Mouse (Mus musculus): Measurements from ENCODE around the gene Lrmda. TPM values are rescaled to one million over a fixed set of nuclear protein-coding genes. Genes with fewer than 3 reads are reported as not detected.

The Lrmda gene
- 1 to 10 TPM; 3.7 to 3.9 TPM for total RNA-seq (2021)
- long read RNA-seq, experiment 1: 0 reads
- long read RNA-seq, experiment 2: 0 reads

DNA sequence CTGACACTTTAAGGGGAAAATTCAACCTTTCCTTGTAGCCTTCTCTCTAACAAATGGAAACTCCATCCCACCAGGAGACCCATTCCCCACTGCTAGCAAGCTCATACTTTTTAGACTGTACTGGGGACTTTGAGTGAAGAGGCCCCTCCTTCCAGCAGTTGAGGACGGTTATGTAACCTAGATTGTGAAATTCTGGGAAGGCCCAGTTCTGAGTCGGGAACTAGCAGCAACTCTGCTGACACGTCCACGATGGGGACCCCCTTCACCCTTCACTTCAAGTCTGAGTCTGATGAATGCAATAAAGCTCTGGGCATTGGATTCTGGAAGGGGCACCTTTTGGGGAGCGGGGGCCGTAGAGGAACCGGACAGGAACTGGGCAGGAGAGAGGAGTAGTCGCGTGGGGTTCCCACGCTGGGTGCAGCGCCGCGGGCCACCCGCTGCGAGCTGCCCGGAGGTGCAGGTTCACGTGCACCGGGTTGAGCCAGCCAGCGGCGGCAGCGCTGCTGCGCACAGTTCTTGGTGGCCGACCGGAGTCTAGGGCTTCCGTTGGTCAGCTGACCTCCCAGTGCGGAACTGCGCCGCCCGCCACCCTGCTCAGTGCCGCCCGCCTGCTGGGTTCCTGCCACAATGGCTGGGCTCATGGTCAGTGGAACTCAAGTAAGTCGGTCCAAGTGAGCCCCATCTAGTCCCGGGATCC, at the start of gene Lrmda:
Gene Lrmda (plus strand): TSS at position 461 of the 697 bp plus-strand sequence.
- DNase-seq (ENCODE audit: low spot score in 2 of 2): peak; percentile 34 to 49

DNA sequence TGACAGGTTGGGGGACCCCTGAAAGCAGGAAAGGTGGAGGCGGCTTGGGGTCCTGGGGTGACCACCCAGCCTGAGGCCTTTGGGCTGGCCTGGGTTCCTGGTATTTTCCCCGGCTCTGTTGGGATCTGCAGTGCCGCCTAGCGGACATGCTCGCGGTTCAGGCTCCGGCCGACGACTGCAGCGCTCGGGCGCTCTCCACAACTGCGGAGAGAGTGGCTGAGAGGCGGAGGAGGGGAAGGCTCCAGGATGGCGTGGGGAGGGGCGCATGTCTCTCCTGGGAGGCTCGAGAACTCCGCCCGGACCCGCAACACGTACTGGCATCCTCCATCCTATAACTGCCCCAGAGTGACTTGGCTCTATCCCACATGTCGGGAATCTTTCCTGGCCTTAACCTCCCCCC, 38.0 kb upstream of the Lrmda start:
- DNase-seq (ENCODE audit: low spot score in 2 of 2): peak; percentile 55 to 71

DNA sequence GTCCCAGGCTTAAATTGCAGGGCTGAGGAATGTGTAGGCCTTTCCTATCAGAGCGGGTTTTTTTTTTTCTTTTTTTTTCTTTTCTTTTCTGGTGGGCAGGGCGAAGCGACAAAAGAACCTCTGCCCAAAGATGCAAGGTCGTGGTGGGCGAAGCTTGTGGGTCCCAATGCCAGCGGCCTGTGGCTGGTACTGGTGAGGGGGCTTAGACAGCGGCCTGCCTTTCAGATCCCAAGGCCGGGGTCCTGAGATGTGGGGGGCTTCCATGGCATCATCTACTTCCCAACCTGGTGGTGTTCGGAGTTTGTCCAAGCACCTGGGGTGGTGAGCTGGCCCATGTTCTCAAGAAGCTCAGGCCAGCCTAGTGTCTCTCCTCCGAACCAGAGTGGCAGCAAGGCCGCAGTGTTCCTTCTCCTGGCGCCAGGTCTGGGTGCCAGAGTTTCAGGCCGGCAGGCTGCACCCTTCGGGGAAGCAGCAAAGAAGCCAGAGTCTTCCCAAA, 37.4 kb upstream of the Lrmda start:
- peak; percentile 18 to 38 for DNase-seq (ENCODE audit: low spot score in 2 of 2)

DNA sequence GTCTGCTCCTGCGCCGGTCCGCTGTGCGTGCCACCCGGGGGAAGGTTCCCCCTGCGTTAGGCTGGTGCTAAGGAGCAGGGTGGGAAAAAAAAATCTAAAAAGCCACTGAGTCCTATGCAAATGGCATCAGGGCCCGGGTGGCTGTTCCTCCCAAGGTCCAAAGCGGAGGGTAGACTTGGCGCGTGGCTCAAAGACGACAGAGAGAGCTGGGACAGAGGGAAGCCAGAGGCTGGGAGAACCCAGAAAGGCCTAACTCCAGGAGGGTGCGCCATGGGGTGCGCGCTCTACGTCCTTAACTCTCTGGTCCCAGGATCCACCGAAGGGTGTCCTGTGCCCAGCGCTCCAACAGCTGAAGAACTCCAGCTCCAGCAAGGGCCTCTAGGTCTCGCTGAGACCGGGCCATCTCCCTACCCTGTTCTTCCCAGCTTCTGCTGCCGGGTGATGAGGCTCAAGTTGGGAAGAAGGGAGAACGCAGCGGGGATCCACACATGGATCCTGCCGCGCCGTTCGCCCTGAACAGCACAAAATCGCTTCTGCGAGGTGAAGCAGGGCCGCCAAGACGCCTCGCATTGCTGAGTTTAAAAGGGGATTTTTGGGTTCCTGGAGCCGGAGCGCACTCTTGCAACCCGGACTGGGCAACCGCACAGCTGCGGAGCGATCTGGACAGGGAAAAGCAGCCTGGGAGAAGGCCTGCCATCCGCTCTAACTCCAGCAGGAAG, 36.8 kb upstream of the Lrmda start:
- DNase-seq (ENCODE audit: low spot score in 2 of 2): peak; percentile 16 to 26

DNA sequence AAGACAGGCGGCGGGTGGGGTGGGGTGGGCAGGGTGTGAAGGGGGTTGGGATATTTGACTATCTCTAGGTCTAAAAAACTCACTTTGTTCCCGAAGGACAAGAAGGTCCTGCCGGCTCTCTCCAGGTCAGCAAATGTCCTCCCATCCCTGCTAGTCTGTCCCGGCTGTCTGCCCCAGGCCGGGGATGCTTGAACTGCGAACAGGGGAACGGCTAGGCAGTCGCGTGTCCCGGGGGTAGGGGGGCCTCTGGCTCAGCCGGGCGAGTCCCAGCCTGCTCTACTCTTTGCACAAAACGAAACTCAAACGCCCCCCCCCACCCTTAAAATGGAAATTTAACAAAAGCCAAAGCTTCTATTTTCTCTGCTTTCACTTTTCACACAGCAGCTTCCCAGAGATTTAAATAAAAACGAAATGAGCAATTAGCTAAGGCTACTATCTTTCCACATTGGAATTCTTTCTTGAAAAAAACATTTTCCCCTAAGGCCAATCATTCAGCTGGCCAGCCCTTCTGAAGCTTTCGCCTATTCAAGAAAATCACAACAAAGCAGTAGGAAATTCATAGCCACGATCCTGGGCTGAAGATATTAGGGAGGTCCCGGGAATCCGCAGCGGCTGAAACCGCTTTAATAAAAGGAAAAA, 36.1 kb upstream of the Lrmda start:
- peak in 1 of 2 experiments; percentile 22 for DNase-seq (ENCODE audit: low spot score in 2 of 2)

DNA sequence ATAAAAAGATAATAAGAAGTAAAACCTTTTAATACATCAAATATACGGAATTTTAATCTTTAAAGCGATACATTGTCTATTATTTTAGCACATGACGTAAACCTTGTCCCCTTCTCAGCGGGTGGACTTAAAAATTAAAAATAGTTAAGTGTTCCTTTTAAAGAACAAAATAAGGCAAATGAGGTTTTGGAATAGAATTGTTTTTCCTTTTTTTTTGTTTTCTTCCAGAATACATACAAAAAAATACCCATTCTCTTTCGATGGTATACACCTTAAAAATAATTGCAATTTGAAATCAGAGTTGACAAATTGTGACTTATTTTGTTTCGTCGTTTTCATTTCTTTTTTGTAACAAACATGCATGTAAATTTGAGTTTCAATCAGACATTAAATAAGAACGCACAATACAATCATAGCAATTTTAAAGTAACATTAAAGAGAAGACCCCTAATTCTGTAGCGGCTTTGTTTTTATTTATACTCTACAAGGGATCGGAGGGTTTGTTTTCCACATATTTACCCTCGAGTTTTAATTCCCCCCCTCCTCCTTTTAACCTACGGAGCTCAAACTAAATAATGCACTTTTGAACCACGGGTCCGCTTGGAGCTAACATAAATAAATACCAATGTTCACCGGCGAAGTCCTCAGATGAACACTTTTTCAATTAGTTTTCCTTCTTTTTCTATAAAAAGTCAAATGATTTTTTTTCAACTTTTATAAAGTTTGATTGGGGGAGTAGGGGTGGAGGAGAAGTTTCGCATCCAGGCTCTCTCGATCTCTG, 35.4 kb upstream of the Lrmda start:
- DNase-seq (ENCODE audit: low spot score in 2 of 2): no peak

DNA sequence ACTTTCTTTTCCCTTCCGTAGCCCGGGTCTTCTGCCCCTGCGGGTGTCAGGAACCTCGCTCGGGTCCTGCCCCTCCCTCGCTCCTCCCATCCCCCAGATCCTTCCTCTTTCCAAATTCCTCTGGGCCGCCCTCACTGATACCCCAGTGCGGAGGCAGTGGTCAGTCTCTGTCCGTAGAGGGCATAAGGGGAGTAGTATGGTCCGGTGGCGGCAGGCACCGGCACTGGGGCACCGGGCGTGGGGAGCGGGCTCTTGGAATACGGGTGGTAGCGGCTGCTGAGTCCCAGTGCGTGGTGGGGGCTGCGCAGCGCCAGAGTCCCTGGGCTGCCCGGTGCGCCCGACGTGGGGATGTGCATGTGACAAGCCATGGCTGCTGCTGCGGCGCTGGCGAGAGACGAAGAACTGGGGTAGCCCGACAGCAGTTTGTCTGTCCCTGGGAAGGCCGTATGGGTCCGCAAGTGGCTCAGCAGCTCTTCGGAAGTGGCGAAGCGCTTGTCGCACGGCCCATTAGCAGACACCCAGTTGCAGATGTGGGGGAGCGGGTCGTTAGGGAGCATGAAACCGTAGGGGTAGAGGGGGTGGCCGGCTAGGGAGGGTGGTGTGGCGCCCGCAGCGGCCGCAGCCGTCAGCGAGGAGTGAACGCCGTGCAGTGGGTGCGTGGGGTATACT, 34.6 kb upstream of the Lrmda start:
- DNase-seq (ENCODE audit: low spot score in 2 of 2): peak; percentile 30 to 32

DNA sequence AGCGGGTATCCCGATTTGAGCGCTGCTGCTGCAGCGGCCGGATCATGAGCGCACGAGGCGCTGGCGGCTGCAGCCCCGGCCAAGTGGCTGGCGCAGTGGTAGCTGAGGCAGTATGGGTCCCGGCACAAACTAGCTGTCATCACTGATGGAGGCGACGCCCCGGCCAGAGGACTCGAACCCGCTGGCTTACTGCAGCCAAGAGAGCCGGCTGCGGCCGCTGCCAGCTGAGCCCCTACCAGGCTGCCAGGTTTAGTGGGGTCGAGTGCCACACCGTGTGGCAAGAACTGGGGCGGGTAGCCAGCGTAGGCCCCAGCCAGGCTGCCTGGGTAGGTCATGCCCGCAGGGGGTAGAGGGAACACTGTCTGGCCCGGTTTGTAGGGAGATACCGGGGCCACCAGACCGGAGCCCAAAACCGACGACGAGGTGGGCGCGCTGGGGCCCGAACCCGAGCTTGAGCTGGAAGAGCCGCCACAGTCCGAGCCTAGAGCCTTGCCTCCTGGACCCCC, 34.0 kb upstream of the Lrmda start:
- peak in 1 of 2 experiments; percentile 13 for DNase-seq (ENCODE audit: low spot score in 2 of 2)

DNA sequence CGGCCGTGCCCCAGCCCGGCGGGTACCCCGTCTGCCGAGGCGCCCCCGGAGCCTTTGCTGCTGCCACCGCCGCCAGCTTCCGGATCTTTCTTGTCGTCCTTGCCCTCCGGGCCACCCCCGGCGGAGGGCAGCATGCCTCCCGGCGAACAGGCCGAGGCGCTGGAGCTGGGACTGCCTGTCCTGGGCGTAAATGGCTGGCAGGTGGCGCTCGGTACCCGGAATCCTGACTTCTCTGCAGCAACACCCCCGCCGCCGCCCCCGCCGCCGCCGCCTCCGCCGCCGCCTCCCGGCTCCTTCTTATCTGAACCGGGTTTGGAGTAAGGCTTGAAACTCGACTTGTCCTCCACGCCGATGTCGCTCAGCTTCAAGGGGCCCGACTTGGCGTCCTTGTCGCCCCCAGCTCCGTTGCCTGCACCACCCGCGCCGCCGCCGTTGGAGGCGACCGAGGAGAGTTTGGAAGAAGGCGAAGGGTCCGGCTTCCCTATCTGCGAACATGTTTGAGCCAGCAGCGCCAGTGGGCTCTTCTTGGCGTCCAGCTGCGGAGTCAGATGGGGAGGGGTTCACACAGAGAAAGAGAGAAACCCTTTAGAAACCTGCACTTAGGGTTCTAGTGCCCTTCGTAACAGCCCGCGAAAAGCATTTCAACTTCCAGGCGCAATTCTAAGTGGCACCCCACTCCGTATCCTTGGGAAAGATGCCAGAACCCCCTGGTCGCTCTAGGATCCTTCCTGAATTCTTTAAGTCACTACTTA, 33.4 kb upstream of the Lrmda start:
- peak; percentile 74 to 77 for DNase-seq (ENCODE audit: low spot score in 2 of 2)

DNA sequence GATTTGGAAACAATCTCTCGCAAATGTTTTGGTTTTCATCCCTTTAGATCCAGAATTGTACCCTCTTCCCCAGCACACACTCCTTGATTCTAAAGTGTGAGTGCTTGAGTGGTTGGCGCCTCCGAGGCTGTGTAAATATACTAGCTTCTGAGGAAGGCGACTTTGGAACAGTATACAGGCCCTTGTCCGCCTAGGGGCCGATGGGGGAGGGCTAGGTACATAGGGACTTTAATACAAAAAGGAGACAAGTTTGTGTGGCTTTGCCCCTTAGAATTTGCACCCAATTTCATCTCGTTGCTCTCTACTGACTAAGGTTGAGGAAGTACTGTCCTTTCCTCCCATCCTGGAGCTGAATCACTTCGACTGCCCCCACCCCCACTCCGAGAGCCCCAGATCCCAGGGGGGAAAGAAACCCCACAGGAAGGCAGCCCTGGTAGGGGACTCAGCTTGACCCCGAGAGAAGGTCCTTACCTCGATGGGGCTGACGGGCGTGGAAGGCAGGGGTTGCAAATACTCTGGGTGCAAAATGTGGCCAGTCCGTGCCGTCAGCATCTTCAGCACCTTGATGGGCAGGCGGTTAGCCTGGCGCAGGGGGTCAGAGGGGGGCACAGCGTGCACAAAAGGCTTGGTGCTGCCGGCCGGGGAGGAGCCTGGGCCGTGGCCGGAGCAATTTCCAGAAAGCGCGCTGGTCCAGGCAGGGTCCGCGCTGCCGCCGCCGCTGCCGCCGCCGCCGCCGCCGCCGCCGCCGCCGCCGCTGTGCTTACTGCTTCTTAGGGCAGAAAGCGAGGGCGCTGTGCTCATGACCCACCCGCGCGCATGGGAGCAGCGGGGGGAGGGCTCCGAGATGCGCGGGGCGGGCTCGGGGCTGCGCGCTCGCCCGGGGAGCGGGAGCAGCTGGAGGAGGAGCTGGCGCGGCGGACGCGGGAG, 32.5 kb upstream of the Lrmda start:
- DNase-seq (ENCODE audit: low spot score in 2 of 2): no peak

DNA sequence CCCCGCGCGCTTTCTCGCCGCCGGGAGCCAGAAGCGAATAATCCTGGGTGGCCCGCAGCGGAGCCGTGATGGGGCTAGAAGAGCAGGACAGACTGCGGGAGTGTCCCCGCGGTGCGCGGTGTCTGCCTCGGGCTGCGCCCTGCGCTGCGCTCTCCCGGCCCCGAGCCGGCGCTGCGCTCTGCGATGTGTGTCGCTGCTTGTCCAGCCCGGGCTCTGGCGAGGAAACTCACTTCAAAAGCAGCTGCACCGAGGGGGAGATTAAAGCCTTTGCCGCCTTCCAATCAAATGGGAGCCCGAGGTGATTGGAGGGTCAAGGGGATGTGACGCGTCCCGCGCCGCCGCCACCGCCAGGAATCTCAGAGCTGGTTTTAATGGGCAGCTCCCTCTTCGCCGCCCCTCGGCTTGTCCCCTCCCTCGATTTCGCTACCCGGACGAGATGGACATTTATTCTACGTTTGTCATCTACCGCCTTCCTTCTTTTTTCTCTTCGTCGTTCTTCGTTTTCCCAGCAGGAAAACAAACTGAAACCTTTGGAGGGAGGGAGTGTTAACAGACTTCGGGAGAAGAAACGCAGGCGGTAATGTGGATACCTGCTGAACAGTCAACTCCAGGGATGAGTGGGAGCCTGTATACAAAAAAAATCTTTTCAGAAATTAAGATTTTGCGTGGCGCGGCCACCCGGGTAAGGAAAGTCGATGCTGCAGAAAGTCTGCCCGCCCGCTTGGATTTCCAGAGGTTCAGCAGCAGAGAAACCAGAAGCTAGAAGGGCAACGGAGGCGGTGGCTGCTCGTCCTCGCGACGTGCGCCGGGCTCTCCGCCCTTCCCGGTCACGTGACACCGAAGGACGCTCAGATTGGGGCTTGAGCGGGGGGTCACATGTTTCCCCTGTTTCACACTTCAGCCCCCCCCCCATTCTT, 31.6 kb upstream of the Lrmda start:
- peak; percentile 91 to 94 for DNase-seq (ENCODE audit: low spot score in 2 of 2)

DNA sequence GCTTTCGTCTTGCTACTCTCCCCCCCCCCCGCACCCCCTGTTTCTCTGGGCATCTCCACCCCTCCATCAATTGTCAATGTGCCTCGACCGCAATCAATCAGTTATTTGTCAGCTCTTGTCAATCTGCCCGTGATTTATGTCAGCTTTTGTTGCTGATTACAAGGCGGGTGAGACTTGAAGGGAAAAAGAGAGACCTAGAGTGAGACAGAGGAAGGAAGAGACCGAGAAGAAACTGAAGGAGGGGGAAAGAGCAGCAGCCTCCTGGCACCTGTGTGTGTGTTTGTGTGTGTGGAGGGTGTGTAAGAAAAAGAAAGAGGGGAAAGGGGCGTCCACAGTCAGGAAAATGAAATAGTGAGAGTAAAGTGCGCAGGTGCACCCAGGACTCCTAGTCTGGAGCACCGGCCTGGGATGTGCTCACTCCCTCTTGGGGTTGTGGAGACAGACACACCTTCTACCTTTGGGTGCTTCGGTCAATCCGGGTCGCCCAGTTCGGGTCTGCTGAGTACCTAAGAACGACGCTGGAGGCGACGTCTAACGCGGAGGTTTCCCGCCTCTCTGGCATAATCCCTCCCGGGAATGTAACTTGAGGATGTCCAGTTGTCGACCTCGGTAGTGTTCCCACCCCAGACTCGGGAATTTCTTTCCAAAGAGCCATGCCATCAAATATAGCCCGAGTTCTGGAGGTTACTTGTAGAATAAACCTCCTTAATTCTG, 30.8 kb upstream of the Lrmda start:
- DNase-seq (ENCODE audit: low spot score in 2 of 2): no peak

DNA sequence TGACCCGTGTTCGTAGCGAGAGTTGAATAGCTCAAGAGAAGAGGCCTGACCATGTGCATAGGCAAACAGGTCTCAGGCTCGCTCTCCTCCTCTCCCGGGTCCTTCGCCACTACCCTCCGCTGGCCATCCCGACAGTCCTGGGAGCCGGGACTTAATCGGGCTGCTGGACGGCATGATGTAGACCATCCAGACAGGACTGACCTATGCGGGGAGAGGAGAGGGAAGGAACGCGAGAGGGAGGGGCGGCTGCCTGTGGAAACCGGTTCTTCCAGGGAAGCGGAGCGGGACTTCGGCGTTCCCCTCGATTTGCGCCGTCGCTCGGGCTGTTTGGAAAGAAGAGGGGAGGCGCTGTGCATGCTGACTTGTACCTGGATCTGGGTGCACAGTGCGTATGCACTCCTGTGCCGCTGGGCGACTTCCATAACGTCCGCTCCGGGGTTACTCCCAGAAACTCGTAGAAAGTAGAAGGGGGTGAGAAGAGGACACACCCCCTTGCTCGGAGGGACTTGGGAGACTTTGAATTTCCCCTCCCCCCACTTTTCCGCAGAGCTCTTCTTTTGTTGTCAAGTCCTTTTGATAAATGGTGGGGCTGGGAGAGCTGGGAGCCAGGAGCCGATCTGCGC, 30.1 kb upstream of the Lrmda start, which contains the start of gene Zfp503:
Gene Zfp503 (minus strand): TSS at position 311 of the 623 bp plus-strand sequence.
- DNase-seq (ENCODE audit: low spot score in 2 of 2): peak; percentile 30 to 57

DNA sequence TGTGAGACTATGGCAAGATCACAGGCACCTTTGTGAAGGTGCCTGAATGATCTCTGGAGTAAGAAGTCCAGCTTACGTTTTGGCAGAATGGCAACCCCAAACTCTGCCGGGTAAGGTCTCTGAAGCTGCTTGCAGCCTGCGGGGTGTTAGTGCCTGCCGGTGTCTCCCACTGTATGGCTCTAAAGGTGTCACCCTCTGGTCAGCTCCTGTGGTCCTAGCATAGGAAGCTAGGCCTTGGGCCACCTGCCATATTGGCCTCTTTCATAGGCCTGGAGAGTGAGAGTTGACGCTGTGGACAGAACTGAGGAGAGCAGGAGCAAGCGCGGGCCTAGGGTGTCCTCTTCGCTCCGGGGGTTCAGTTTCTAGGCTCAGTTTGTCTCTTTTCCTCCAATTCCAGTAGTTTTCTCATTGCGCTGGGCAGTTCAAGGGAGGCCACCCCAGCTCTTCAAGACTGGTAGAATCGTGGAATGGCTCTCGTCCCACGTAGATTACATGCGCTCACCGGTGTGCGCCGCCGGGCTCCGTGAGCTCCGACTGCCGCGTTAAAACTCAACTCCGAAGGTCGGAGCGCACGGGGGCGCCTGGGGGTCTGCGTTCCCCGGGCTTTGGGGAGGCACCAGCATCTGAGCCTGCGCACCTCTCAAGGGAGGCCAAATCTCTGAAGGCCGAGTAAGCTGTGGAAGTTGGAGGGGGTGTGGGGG, 29.0 kb upstream of the Lrmda start:
- DNase-seq (ENCODE audit: low spot score in 2 of 2): no peak

DNA sequence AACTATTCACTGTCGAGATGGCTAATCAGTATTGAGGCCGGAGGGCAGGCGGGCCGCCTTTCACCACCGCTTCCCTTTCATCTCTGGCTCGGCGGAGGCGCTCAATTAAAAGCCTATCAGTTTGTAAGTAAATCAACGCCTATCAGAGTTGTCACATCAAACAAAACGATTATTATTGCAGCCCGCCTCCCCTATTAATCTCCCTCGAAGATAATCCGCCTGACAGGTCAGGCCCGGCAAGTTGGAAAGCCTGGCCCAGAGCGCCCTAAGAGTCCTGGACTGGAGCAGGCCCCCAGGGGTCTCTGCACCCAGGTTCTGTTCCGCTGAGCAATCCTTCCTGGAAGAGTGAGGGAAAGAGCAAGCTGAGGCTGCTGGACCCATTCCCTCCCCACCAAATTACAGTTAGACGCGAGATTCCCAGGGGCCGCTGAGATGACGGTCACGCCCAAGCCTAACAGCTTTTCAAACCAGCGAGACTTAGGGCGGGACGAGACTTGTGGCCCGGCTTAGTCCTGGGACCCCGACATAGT, 28.2 kb upstream of the Lrmda start:
- peak; percentile 37 to 47 for DNase-seq (ENCODE audit: low spot score in 2 of 2)

Data from adrenal gland, postnatal 4 days (tissue).